Mouse (Mus musculus) right cerebral cortex, postnatal 10 days (tissue): Measurements from ENCODE around the gene Commd6.

Source experiments
- DNase-seq, 2 experiments: peaks; one replicate each; pipeline ENCODE4 v3.0.0; 2021; ENCODE audit warnings: low spot score in 2 of 2

The Commd6 gene

DNA sequence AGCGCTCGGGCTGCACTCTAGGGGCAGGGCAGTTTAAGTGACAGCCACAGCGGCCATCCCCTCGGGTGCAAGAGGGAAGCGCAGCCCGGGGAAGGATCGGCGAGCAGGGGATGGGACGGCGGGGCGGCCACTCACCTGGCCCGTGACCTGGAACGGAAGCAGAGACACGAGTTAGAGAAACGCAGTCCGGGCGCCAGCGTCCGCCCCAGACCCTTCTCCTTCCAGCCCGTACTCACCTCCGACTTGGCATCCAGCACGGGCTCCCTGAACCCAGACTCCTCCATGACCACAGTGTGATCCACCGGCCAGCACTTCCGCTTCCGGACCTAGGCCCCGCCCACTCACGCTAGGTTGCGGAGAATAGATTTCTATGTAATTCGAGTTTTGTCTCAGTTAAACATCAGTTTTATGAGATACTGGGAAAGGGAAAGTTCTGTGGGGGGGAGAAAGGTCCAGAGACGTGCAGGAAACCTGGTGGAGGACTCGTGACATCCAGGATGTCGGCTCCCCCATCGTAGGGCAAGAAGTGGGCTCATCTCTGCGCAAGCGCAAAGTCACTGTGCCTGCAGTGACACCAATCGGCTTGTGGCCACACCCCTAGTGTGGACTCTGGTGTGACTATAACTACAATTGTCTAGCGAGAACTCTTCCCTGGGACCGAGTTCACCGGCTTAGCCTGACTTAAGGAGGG, at the start of gene Commd6:
Gene Commd6, minus strand, starts transcription at position 534 of the 691 bp plus-strand sequence.
- DNase-seq, result peak; percentile 94 to 96

DNA sequence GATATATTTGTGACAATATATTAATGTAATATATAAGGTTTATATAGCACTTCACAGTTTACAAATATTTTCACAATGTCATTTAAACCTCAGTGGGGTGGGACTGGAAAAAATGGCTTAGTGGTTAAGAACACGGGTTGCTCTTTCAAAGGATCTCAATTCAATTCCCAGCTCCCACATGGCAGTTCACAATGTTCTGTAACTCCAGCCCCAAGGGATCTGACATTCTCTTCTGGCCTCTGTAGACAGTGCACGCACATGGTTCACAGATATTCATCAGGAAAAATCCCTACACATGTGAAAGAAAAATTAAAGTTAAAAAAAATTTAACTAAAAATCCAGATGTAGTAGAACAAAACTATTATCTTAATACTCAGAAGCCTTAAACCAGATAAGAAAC, 47.9 kb upstream of the Commd6 start:
- DNase-seq, result no peak

DNA sequence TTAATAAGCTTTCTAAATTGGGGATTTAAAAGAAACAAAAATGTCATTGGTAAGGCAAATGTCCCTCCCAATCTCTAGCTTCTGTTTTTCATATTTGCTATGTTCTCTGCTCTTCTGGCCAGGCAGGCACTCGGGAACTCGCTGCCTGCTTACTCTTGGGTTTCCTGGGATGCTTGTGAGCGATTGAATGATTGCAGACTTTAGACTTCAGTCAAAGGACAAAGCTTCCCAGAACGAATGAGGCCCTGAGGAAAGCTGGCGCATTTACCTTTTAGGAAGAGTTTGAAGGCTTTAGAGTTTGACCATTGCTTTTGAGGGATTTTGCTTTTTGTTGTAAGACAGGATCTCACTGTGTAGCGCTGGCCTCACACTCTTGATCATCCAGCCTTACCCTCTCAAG, 47.2 kb upstream of the Commd6 start:
- DNase-seq, result no peak

DNA sequence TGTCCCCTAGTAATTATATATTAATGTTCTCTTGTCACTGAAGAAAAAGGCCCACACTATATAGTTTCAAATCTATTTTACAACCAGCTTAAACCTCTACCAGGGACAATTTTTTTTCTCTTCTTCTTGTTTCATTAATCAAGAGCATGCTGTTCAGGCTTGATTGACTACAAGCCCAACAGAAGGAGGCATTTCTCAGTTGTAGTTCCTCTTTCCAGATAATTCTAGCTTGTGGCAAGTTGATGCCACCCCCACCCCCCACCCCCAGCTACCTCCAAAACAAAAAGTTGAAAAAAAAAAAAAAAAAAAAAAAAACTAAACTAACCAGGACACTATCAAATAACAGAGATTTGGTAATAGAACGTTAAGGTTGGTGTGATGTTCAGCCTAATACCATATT, 31.7 kb upstream of the Commd6 start:
- no peak for DNase-seq

DNA sequence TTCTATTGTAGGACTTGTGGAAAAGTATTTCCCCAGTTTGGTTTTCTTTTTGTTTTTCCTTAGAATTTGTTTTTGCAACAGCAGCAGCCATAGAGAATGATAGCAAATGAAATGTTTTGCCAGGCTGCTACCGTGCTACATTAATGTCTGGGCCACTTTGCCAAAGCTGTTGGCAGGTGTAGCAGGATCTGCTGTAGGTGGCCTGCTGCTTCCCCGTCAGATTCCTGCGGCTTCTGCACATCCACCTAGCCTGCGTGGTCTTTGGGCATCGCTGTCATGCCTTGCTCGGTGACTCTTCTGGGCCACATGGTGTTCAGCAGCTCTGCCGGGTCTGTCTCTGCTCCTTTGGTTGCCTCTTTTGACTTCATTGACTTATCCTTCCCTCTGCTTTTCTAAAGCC, 28.1 kb upstream of the Commd6 start:
- no peak for DNase-seq

DNA sequence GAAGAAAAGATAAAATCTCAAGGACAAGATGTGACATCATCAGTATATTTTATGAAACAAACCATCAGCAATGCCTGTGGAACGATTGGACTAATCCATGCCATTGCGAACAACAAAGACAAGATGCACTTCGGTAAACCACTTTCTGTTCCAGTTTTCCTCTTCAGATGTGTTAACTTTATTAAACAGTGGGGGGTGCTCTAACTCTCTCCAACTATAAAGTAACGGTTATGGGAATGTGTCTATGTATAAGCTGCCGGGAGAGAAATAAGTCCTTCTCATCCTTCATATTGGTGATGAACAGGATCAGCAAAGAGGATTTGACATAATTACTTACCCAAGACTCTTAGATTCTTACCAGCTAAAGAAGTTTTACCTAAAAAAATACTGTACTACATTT, 26.1 kb upstream of the Commd6 start:
- no peak for DNase-seq

DNA sequence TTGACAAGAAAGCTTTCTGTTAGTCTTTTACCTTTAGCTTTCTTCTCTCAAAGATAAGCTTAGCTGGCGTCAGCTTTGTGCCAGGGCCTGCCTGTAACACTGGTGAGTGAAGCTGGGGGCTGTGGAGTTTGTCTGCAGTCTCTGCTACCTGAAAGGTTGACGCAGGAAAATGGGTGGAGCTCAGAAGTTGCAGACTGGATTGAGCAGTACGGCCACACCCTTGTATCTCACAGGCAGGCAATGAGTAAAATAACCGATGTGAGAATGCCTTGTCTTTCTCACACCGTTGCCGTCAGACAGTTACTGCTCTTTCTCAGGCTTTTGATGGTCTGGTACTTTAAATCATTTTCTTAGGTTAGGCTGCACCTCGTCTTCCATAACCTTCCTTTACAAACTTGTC, 25.6 kb upstream of the Commd6 start:
- no peak for DNase-seq

DNA sequence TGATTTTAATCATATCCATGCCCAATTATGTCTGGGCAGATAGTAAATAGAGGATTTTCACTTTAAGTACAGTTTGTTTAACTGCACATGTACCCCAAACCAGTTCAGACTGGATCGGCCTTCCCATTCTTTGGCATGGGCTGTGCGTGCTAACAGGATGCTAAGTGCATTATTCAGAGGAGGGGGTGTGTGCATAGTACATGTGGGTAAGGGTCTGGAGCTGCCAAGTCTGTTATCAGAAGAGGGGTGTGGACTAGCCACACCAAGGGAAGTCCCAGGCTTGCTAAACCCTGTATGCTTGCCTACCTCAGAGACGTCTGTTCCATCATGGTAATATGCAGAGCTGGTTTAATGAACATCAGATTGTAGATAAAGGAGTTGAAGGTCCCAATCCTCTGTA, 23.8 kb upstream of the Commd6 start:
- DNase-seq, result no peak

DNA sequence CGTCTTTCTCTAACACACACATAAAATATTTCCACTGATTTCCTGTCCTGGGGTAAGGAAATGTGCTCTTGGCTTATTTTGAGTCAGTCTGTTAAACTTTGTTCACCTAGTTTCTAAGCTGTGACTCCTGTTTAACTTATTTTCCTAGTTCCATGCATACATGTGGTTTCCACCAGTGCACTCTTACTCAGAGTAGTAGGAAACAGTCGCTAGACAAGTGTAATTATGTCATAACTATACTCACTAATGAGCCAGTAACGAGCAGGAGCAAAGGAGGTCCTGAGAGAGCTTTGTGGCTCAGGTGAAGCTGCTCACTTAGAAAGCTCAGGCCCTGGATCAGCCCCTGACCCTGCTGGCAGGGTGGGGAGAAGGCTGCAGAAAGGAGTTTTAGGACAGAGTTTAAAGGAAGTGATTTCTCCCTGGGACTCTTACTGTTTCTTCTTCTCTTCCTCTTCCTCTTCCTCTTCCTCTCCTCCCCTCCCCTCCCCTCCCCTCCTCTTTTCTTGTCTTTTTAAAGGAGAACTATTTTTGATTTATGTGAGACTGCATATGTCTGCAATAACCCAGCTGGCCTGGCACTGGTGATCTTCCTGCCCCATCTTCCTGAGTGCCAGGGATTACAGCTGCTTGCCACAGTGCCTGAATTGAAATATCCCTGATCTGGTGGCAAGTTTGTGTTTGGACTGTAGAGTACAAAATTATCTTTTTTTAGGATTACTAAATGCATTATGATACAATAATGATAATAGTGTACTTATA, 21.3 kb upstream of the Commd6 start:
- no peak for DNase-seq

DNA sequence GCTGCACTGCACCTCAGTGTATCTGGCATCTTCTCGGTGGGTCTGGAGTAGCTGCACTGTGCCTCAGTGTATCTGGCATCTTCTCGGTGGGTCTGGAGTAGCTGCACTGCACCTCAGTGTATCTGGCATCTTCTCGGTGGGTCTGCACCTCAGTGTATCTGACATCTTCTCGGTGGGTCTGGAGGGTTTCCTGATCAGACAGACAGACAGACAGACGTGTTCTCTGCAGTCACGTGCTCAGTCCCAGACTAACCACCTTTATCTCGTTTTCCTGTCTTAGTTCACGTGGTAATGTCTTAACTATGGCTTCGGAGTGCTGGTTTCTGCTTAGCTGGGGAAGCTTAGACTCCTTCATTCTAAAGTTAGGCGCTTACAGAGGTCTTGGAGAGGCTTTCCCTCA, 15.8 kb upstream of the Commd6 start:
- no peak for DNase-seq

DNA sequence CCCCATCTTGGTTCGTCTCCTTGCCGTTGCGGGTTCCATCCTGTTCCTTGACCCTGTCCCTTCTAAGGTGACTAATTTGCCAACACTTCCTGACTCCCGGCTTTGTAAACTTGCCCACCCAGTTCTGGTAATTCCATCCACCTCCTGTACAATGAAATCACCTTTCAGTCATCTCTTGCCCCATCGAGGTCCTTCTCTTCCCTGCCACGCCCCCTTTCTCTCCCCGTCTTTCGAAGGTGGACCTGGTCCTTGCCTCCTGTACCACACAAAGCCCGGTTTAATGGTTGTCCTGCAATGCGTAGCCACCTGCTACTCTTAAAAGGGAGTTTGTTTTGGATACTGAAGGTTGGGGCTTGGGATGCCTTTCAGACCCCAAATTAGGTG, 14.0 kb upstream of the Commd6 start:
- DNase-seq, result no peak

DNA sequence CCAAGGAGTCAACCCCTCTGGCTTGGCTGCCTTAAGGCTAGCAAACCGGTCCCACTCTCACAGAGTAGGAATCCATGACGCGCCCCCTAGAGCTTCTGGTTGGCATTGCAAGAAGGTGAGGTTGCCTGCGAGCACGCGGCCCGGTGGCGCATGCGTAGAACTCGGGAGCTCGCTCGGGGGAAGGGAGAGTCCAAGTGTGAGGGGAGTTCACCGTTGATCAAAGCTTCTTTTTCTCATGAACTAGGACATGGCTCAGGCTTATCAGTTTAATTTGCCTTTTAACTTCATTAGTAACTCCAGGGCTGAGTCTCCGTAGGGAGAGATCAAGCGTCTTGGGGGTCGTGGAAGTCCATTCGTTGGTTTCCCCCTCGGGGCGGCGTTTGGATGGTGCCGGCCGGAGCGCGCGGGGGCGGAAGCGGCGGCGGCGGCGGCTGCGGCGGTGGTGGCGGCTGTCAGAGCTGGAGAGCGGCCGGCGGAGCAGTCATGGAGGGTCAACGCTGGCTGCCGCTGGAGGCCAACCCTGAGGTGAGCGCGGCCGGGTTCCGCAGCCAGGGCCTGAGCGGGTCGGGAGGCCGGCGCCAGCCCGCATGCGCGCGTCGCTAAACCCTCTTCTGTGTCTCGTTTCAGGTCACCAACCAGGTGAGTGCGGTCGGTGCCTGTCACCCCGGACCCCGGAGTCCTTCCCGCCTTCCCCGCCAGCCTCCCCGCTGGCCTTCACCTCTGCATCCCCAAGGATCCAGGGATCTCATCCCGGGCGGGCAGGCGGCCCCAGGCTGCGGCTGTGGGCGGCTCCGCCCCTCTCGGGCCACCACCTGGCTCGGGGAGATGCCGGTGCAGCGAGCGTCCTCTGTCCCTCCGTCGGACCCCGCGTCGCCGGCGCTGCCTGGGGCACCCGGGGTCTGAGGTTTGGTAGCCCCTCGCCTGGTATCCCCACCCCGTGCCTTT, 13.4 kb upstream of the Commd6 start, which contains the start of gene Uchl3:
Gene Uchl3, plus strand, starts transcription at position 387 of the 945 bp plus-strand sequence.
- peak; percentile 96 to 98 for DNase-seq

DNA sequence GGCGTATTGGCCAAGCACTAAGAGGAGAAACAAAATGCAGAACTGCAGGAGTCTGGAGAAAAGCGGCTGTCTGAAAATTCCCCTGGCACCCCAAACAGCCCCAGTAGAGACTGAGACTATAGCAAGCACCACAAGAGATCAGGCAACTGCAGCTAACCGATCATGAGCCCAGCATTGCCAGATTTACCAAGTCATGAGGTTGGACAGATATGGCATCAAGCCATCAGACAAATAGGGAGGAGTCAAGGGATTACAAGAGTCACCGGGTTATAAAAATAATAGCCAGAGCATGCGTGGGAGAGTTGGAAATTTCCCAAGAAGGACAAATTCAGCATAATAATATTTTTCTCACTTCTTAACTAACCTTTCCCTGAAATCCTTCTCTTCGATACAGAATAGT, 12.1 kb upstream of the Commd6 start:
- no peak for DNase-seq

DNA sequence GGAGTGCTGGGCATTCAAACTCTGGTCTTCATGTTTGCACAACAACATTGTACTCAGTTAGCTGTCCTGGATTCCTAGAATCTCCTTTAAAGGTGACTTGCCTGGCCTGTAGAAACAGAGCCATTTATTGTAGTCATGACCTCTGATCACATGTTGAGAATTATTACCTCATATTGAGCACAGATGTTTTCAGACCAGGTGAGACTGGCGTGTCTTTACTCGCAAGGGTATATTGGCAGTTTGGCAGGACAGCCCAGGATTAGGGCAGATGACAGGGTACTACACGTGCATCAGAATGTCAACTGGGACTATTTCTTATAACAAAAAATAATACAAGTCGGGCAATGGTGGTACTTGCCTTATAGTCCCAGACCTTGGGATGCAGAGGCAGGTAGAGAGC, 10.1 kb upstream of the Commd6 start:
- no peak for DNase-seq

DNA sequence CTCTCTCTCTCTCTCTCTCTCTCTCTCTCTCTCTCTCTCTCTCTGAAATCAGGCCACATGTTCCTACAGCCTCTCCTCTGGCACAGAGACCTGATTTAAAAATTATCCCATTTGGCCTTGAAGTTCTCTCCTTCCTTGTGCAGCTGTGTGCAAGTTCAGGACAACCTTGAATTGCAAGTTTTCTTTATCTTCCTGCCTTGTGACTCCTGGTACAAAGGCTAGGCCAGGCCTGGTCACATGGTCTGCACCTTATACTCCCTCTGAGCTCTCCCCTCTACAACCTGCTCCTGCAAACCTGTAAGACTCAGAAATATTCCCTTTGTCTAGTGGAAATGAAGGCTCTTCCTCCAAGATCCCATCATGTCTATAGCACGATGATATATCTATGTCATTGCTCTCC, 4.5 kb upstream of the Commd6 start:
- no peak for DNase-seq

DNA sequence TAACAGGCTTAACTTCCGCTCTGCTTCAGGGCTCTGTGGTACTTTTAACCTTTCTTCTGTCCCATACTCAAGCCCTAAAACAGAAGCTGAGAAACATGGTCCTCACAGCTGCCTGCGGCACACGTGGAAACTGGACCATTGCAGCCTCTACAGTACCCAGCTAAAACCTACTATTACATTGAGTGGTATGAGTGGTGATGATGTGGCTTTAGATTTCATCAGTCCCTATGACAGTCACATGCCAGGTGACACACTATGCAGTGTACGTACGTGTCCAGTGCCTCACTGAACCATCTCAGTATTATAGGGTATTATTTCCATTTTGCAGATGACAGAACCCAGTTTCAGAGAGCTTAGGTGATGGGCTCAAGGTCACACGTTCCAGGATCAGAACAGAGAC, 3.1 kb downstream of the Commd6 start:
- DNase-seq, result no peak

DNA sequence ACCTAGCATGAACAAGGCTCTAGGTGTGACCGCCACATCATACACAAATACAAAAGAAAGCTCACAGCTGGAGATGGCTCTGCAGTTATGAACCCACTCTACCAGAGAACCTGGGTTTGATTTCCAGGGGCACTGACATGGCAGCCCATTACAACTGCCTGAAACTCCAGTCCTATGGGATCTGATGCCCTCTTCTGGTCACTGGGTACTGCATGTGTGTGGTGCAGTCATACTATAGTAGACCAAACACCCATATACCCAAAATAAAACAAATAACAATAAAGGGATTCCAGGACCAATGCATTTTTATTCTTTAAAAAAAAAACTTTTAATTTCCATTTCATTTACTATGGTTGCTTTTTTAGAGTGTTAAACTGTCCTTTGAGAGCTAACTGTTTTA, 4.7 kb downstream of the Commd6 start:
- DNase-seq, result no peak

DNA sequence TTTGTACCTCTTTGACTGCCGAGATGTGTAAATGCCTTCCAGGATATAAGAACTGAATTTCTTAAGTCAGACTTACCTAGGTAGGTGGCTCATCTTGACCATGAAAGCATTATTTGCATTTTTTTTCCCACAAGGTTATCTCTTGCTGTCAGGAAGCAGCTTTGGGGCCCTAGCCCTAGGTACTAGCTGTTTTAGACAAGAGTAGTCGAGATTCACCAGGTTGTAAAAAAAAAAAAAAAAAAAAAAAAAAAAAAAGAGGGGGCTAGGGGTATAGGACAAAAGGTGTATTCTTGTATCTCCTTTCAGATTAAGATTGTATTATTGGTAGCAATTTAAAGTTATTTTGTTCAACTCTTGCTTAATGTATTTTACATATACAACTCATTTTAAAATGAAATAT, 9.9 kb downstream of the Commd6 start:
- DNase-seq, result no peak

DNA sequence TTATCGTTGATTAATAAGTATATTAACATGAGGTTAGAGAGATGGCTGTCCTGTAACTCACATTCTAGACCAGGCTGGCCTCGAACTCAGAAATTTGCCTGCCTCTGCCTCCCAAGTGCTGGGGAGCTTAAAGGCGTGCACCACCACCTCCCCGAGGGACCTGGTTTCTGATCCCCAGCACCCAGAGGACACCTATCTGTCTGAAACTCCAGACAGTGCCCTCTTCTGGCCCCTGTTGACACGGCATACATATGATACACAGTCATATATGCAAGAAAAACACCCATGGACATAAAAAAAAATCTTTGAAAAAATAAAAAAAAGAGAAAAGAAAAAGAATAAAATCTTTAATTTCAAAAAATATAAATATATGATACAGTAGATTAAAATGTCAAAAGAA, 22.8 kb downstream of the Commd6 start:
- no peak for DNase-seq

DNA sequence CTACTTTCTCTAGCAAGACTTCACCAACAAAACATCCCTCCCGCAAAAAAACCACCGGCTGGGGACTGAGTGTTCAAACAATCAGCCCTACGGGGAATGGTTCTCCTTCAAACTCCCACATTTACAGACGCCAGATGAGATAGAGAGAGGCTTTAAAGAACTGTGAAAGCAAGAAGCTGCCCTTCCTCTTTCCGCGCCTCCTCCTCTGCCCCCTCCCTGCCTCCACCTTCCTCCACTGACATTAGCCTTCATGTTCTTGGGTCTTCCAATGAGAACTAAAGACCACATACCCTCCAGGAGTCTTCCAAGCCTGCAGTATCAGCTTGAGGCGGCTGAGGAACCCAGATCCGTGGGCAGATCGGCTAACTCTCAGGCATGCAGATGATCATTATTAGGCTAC, 24.3 kb downstream of the Commd6 start:
- DNase-seq, result no peak

DNA sequence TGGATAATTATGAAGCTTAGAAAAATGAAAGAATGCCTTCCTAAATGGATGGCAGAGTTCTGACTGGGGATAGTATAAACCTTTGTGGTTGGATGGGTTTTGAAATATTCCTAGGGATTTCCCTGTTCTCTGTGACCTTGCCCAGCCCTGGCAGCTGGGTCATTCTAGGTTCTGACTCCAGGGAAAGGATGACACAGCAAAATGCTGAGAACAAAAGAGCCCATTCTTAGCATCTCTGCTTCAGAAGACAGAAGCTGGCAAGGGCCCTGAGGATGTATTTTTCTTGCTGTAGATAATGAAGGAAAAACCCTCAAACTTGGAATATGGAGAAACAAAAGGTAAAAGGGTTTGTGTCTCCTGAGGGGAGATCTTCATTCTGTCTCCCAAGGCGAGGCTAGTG, 27.3 kb downstream of the Commd6 start:
- no peak for DNase-seq

DNA sequence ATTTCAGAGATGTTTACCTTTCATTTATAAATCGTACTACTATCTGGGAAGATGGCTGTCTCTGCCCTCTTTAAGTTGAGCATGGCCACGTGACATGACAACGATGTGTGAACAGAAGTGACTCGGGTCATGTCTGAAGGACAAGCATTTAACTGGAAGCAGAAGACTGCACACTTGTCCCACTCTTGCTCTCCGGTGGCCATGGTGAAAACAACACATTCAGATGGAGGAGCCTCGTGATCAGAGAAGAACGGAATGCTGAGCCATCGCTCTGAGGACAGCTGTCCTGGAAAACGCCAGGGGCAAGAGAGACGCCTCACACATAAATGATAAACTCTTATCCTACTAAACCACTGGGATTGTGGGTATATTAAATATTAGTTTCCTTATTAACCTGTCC, 29.8 kb downstream of the Commd6 start:
- no peak for DNase-seq
